Mouse (Mus musculus) cerebellum, adult 8-10 months (tissue): ENCODE results near the gene Rad1.
"Not testable (repeated sequence)": the region's sequence is repeated elsewhere in the genome, so short reads cannot be mapped to it uniquely, and the experiment has no call there.

ENCODE experiments used
- DNase-seq: peaks from one replicate; pipeline ENCODE4 v3.0.0; 2022

The Rad1 gene

GRCm38 (mm10) chr15:10525896-10526295 lies 40.1 kb downstream of the Rad1 start:
- DNase-seq: no peak

GRCm38 (mm10) chr15:10531352-10531751 lies 45.5 kb downstream of the Rad1 start:
- no peak for DNase-seq

GRCm38 (mm10) chr15:10533361-10533760 lies 47.5 kb downstream of the Rad1 start:
- not testable (repeated sequence) for DNase-seq

- DNase-seq: no peak
These were observed 48.8 kb downstream of the Rad1 start for GRCm38 (mm10) chr15:10534591-10534990.

GRCm38 (mm10) chr15:10535969-10536368 lies 50.2 kb downstream of the Rad1 start:
- no peak for DNase-seq

GRCm38 (mm10) chr15:10540271-10541088 lies 54.7 kb downstream of the Rad1 start:
- DNase-seq: no peak
